Mouse (Mus musculus) hindbrain, embryonic 11.5 days (tissue): ENCODE measurements around the gene Slc6a1. TPM values are rescaled to one million over a fixed set of nuclear protein-coding genes. Genes with fewer than 3 reads are reported as not detected.

ENCODE experiments used
- ATAC-seq: fragments of 200-750 bp; cut with Nextera tagmentation; 2 replicates; pipeline ENCODE4 v1.8.0; 2017; ENCODE audit warnings: mild to moderate bottlenecking, moderate TSS enrichment, moderate library complexity; ENCODE audit not compliant: low FRiP score
- DNase-seq: peaks from one replicate; pipeline ENCODE4 v3.0.0-alpha.2; 2015; ENCODE audit warnings: low spot score
- H3K27ac ChIP-seq: fragments of 300-500 bp; sonication (generic); 2 replicates; pipeline ENCODE4 v1.5.1; 2014; ENCODE audit warnings: mild to moderate bottlenecking, low read depth, low read length
- H3K27me3 ChIP-seq: fragments of 300-500 bp; sonication (generic); 2 replicates; pipeline ENCODE4 v1.6.1; 2014; ENCODE audit warnings: mild to moderate bottlenecking, low read length, moderate library complexity, mixed read lengths; ENCODE audit not compliant: control insufficient read depth, insufficient read depth
- H3K36me3 ChIP-seq: fragments of 300-500 bp; sonication (generic); 2 replicates; pipeline ENCODE4 v1.6.1; 2014; ENCODE audit warnings: mild to moderate bottlenecking, low read length, moderate library complexity, mixed read lengths; ENCODE audit not compliant: control insufficient read depth, insufficient read depth
- H3K4me1 ChIP-seq: fragments of 300-500 bp; sonication (generic); replicated peaks from 2 replicates; pipeline ENCODE4 v1.6.1; 2014; ENCODE audit warnings: low read length, mixed read lengths; ENCODE audit not compliant: control insufficient read depth, insufficient read depth
- H3K4me2 ChIP-seq: fragments of 300-500 bp; sonication (generic); replicated peaks from 2 replicates; pipeline ENCODE4 v1.6.1; 2014; ENCODE audit warnings: mild to moderate bottlenecking, low read depth, low read length
- H3K4me3 ChIP-seq: fragments of 300-500 bp; sonication (generic); 2 replicates; pipeline ENCODE4 v1.5.1; 2014; ENCODE audit warnings: low read depth, low read length
- H3K9ac ChIP-seq: fragments of 300-500 bp; sonication (generic); 2 replicates; pipeline ENCODE4 v1.6.1; 2014; ENCODE audit warnings: low read depth, low read length
- H3K9me3 ChIP-seq: fragments of 300-500 bp; sonication (generic); 2 replicates; pipeline ENCODE4 v1.6.1; 2016; ENCODE audit warnings: low read length; ENCODE audit not compliant: control insufficient read depth
- WGBS: fragments of 180-500 bp; shearing (Covaris S2); extraction: QIAGEN DNeasy Blood & Tissue Kit; methylation state at CpG from one replicate; pipeline ENCODE4 v1.1.7; 2014; 5-methylcytosine and 5-hydroxymethylcytosine counted together
- polyA plus RNA-seq: library from polyadenylated mRNA; unstranded; fragments of >200 nt; fragmentation: Nextera tagmentation; extraction: Ambion mirVana; gene quantifications from 2 replicates; pipeline ENCODE4 v1.2.1, GENCODE M21; 2014

Slc6a1 gene
- polyA plus RNA-seq, 1 experiment from 2014 or later: 23.1 TPM

- Histone ChIP-seq H3K4me3 (no peak overlapping the region), H3K27ac (no peak overlapping the region), H3K36me3 (no peaks in the 10 kb centered on the region), H3K27me3 (no peaks in the 10 kb centered on the region), H3K9me3 (no peaks in the 10 kb centered on the region), H3K4me2 (no peak overlapping the region), H3K9ac (no peak overlapping the region), H3K4me1 (peaks cover 2% of the 10 kb centered on the region; the same call in 1 of the 2 replicates)
- ATAC-seq: no peak
- no peak for DNase-seq
- 55% methylated on average over 3 of the region's 3 CpGs for WGBS
Observed at GRCm38 (mm10) chr6:114264010-114264409, 18.4 kb upstream of the Slc6a1 start.

GRCm38 (mm10) chr6:114264426-114264825 is 18.0 kb upstream of the Slc6a1 start:
- no peak for DNase-seq
- no peaks in the 10 kb centered on the region for H3K9me3 ChIP-seq
- H3K4me1 ChIP-seq: peaks cover 2% of the 10 kb centered on the region; the same call in 1 of the 2 replicates
- no peak for ATAC-seq
- no peak overlapping the region for H3K4me3 ChIP-seq
- H3K27me3 ChIP-seq: no peaks in the 10 kb centered on the region
- no peak overlapping the region for H3K27ac ChIP-seq
- no peak overlapping the region for H3K4me2 ChIP-seq
- H3K36me3 ChIP-seq: no peaks in the 10 kb centered on the region
- H3K9ac ChIP-seq: no peak overlapping the region
- 66% methylated on average over 5 of the region's 5 CpGs for WGBS

- H3K4me1 ChIP-seq: peaks cover 2% of the 10 kb centered on the region; the same call in 1 of the 2 replicates
- no peak overlapping the region for H3K4me2 ChIP-seq
- no peaks in the 10 kb centered on the region for H3K9me3 ChIP-seq
- no peak for ATAC-seq
- H3K27me3 ChIP-seq: no peaks in the 10 kb centered on the region
- no peak for DNase-seq
- no peak overlapping the region for H3K4me3 ChIP-seq
- no peak overlapping the region for H3K27ac ChIP-seq
- H3K9ac ChIP-seq: no peak overlapping the region
- H3K36me3 ChIP-seq: no peaks in the 10 kb centered on the region
Observed at GRCm38 (mm10) chr6:114266273-114266672, 16.2 kb upstream of the Slc6a1 start.

- Histone ChIP-seq H3K4me1 (no peaks in the 10 kb centered on the region), H3K4me2 (no peak overlapping the region), H3K36me3 (no peaks in the 10 kb centered on the region), H3K27me3 (no peaks in the 10 kb centered on the region), H3K9ac (no peak overlapping the region), H3K4me3 (no peak overlapping the region), H3K27ac (no peak overlapping the region), H3K9me3 (no peaks in the 10 kb centered on the region)
- DNase-seq (no peak), ATAC-seq (no peak)
- 35% methylated on average over 4 of the region's 4 CpGs for WGBS
Observed at GRCm38 (mm10) chr6:114267979-114268378, 14.5 kb upstream of the Slc6a1 start.

GRCm38 (mm10) chr6:114269589-114269988 is 12.8 kb upstream of the Slc6a1 start:
- no peak overlapping the region for H3K9ac ChIP-seq
- no peaks in the 10 kb centered on the region for H3K36me3 ChIP-seq
- H3K4me2 ChIP-seq: no peak overlapping the region
- H3K9me3 ChIP-seq: no peaks in the 10 kb centered on the region
- WGBS: 85% methylated on average over 2 of the region's 2 CpGs
- H3K27ac ChIP-seq: no peak overlapping the region
- no peak for DNase-seq
- H3K4me3 ChIP-seq: no peak overlapping the region
- H3K27me3 ChIP-seq: no peaks in the 10 kb centered on the region
- no peak for ATAC-seq
- H3K4me1 ChIP-seq: no peaks in the 10 kb centered on the region

- Histone ChIP-seq H3K27me3 (no peaks in the 10 kb centered on the region), H3K9me3 (no peaks in the 10 kb centered on the region), H3K4me3 (no peak overlapping the region), H3K27ac (no peak overlapping the region), H3K36me3 (no peaks in the 10 kb centered on the region), H3K4me1 (no peaks in the 10 kb centered on the region), H3K9ac (no peak overlapping the region), H3K4me2 (no peak overlapping the region)
- DNase-seq (no peak), ATAC-seq (no peak)
- 59% methylated on average over 5 of the region's 5 CpGs for WGBS
Observed at GRCm38 (mm10) chr6:114270799-114271198, 11.6 kb upstream of the Slc6a1 start.

- WGBS: 85% methylated on average over 15 of the region's 15 CpGs
- Histone ChIP-seq H3K36me3 (no peaks in the 10 kb centered on the region), H3K9ac (no peak overlapping the region), H3K4me3 (no peak overlapping the region), H3K4me2 (no peak overlapping the region), H3K4me1 (no peaks in the 10 kb centered on the region), H3K27me3 (no peaks in the 10 kb centered on the region), H3K27ac (no peak overlapping the region), H3K9me3 (no peaks in the 10 kb centered on the region)
- ATAC-seq (no peak), DNase-seq (no peak)
Observed at GRCm38 (mm10) chr6:114272279-114272678, 10.2 kb upstream of the Slc6a1 start.

GRCm38 (mm10) chr6:114273997-114274728 is 8.3 kb upstream of the Slc6a1 start:
- Histone ChIP-seq H3K36me3 (no peaks in the 10 kb centered on the region), H3K9me3 (no peaks in the 10 kb centered on the region), H3K9ac (no peak overlapping the region), H3K27me3 (no peaks in the 10 kb centered on the region), H3K4me1 (no peaks in the 10 kb centered on the region), H3K4me3 (no peak overlapping the region), H3K27ac (no peak overlapping the region), H3K4me2 (no peak overlapping the region)
- ATAC-seq (peak; percentile 60), DNase-seq (no peak)
- 68% methylated on average over 14 of the region's 14 CpGs for WGBS

- WGBS: 67% methylated on average over 8 of the region's 8 CpGs
- Histone ChIP-seq H3K9me3 (no peaks in the 10 kb centered on the region), H3K4me2 (no peak overlapping the region), H3K4me1 (no peaks in the 10 kb centered on the region), H3K9ac (no peak overlapping the region), H3K36me3 (no peaks in the 10 kb centered on the region), H3K27me3 (0 out of 2 replicates have a peak, but pooled peaks cover 2% of the 10 kb centered on the region), H3K4me3 (no peak overlapping the region), H3K27ac (no peak overlapping the region)
- DNase-seq (no peak), ATAC-seq (no peak)
Observed at GRCm38 (mm10) chr6:114275800-114276199, 6.6 kb upstream of the Slc6a1 start.
